Mouse (Mus musculus) cerebellum, adult 11-12 months (tissue): Measurements from ENCODE around the gene Klk1b9.
"Not testable (repeated sequence)": the region's sequence is repeated elsewhere in the genome, so short reads cannot be mapped to it uniquely, and the experiment has no call there.

ENCODE experiments used
- DNase-seq: peaks from one replicate; pipeline ENCODE4 v3.0.0; 2022

Klk1b9 gene

GRCm38 (mm10) chr7:43975761-43976160 lies at the start of gene Klk1b9:
Gene Klk1b9, plus strand, starts transcription at chr7:43976061.
- DNase-seq = not testable (repeated sequence)

GRCm38 (mm10) chr7:43928521-43928920 lies 47.3 kb upstream of the Klk1b9 start:
- no peak for DNase-seq

- no peak for DNase-seq
Measured at GRCm38 (mm10) chr7:43932337-43932736, 43.5 kb upstream of the Klk1b9 start.

- DNase-seq = no peak
Measured at GRCm38 (mm10) chr7:43933440-43933839, 42.4 kb upstream of the Klk1b9 start, which contains the start of gene Klk15. Gene Klk15, plus strand, starts transcription at chr7:43933740.

GRCm38 (mm10) chr7:43934747-43935146 lies 41.1 kb upstream of the Klk1b9 start:
- DNase-seq = no peak

GRCm38 (mm10) chr7:43936551-43936950 lies 39.3 kb upstream of the Klk1b9 start:
- no peak for DNase-seq

GRCm38 (mm10) chr7:43942293-43942692 lies 33.6 kb upstream of the Klk1b9 start:
- DNase-seq = not testable (repeated sequence)

GRCm38 (mm10) chr7:43944727-43945264 lies 31.1 kb upstream of the Klk1b9 start:
- no peak for DNase-seq

- no peak for DNase-seq
Measured at GRCm38 (mm10) chr7:43950364-43950763, 25.5 kb upstream of the Klk1b9 start, which contains the start of gene Klk1b8. Gene Klk1b8, plus strand, starts transcription at chr7:43950664.

GRCm38 (mm10) chr7:43952703-43953102 lies 23.2 kb upstream of the Klk1b9 start:
- no peak for DNase-seq

GRCm38 (mm10) chr7:43966451-43966850 lies 9.4 kb upstream of the Klk1b9 start, which contains the start of gene Klk1b1:
Gene Klk1b1, plus strand, starts transcription at chr7:43966751.
- DNase-seq = no peak

GRCm38 (mm10) chr7:43967058-43967457 lies 8.8 kb upstream of the Klk1b9 start:
- DNase-seq = no peak

- DNase-seq = no peak
Measured at GRCm38 (mm10) chr7:43967612-43968011, 8.2 kb upstream of the Klk1b9 start.

- DNase-seq = no peak
Measured at GRCm38 (mm10) chr7:43985657-43986056, 9.8 kb downstream of the Klk1b9 start.

GRCm38 (mm10) chr7:43994821-43995220 lies 19.0 kb downstream of the Klk1b9 start:
- DNase-seq = not testable (repeated sequence)

GRCm38 (mm10) chr7:43995577-43995976 lies 19.7 kb downstream of the Klk1b9 start, which contains the start of gene Klk1b11:
Gene Klk1b11, plus strand, starts transcription at chr7:43995877.
- DNase-seq = not testable (repeated sequence)

GRCm38 (mm10) chr7:44004847-44005246 lies 29.0 kb downstream of the Klk1b9 start:
- no peak for DNase-seq

- DNase-seq = not testable (repeated sequence)
Measured at GRCm38 (mm10) chr7:44011868-44012267, 36.0 kb downstream of the Klk1b9 start, which contains the start of gene Klk1b26. Gene Klk1b26, plus strand, starts transcription at chr7:44012168.

GRCm38 (mm10) chr7:44014666-44015065 lies 38.8 kb downstream of the Klk1b9 start:
- DNase-seq = not testable (repeated sequence)

GRCm38 (mm10) chr7:44015071-44015470 lies 39.2 kb downstream of the Klk1b9 start:
- DNase-seq = no peak
